Mouse (Mus musculus): ENCODE measurements around the gene Cep170b. TPM values are rescaled to one million over a fixed set of nuclear protein-coding genes. Genes with fewer than 3 reads are reported as not detected.
A peak's percentile ranks its signal among the peaks of the same experiment; 100 is the strongest.

The Cep170b gene
- polyA plus RNA-seq, 1 experiment = 22.8 TPM

- no peak for DNase-seq
- TF ChIP-seq POLR2A (IDR thresholded peaks at IDR 0.05; ENCODE audit: control insufficient read depth, extremely low read depth, insufficient read depth, low read length, poor library complexity) = no peak
- Histone ChIP-seq H3K4me1 (replicated peaks; ENCODE audit: control insufficient read depth, insufficient read depth, low read length) (peaks cover 14% of the 10 kb centered on the region), H3K27me3 (ENCODE audit: control insufficient read depth, insufficient read depth, low read length) (no peaks in the 10 kb centered on the region; the same call in 1 of the 2 replicates), H3K27ac (ENCODE audit: control insufficient read depth, insufficient read depth, low read length) (no peak overlapping the region), H3K4me3 (ENCODE audit: control insufficient read depth, insufficient read depth, low read length) (no peak overlapping the region), H3K36me3 (ENCODE audit: control insufficient read depth, insufficient read depth, low read length) (no peaks in the 10 kb centered on the region)
- 93% methylated on average over 6 of the region's 6 CpGs for WGBS
These were observed 3.2 kb downstream of the Cep170b start for GRCm38 (mm10) chr12:112723445-112723844.

- H3K36me3 ChIP-seq (ENCODE audit: control insufficient read depth, insufficient read depth, low read length) = no peaks in the 10 kb centered on the region
- peaks cover 14% of the 10 kb centered on the region for H3K4me1 ChIP-seq (replicated peaks; ENCODE audit: control insufficient read depth, insufficient read depth, low read length)
- H3K4me3 ChIP-seq (ENCODE audit: control insufficient read depth, insufficient read depth, low read length) = no peak overlapping the region
- H3K27ac ChIP-seq (ENCODE audit: control insufficient read depth, insufficient read depth, low read length) = no peak overlapping the region
- 83% methylated on average over 11 of the region's 11 CpGs for WGBS
- DNase-seq = peak; percentile 75
- TF ChIP-seq POLR2A (IDR thresholded peaks at IDR 0.05; ENCODE audit: control insufficient read depth, extremely low read depth, insufficient read depth, low read length, poor library complexity) = no peak
- TF ChIP-seq CTCF (IDR thresholded peaks at IDR 0.05; ENCODE audit: borderline replicate concordance, control insufficient read depth, extremely low read depth, insufficient read depth, low read length, poor library complexity) = peak; percentile 47; the same call in 1 of the 2 replicates
- H3K27me3 ChIP-seq (ENCODE audit: control insufficient read depth, insufficient read depth, low read length) = no peaks in the 10 kb centered on the region; the same call in 1 of the 2 replicates
These were observed 4.0 kb downstream of the Cep170b start for GRCm38 (mm10) chr12:112724077-112724805.

- Histone ChIP-seq H3K4me1 (replicated peaks; ENCODE audit: control insufficient read depth, insufficient read depth, low read length) (peaks cover 2% of the 10 kb centered on the region), H3K27ac (ENCODE audit: control insufficient read depth, insufficient read depth, low read length) (no peak overlapping the region), H3K4me3 (ENCODE audit: control insufficient read depth, insufficient read depth, low read length) (no peak overlapping the region), H3K27me3 (ENCODE audit: control insufficient read depth, insufficient read depth, low read length) (no peaks in the 10 kb centered on the region; the same call in 1 of the 2 replicates), H3K36me3 (ENCODE audit: control insufficient read depth, insufficient read depth, low read length) (no peaks in the 10 kb centered on the region)
- DNase-seq = no peak
- 88% methylated on average over 8 of the region's 8 CpGs for WGBS
- TF ChIP-seq CTCF (IDR thresholded peaks at IDR 0.05; ENCODE audit: borderline replicate concordance, control insufficient read depth, extremely low read depth, insufficient read depth, low read length, poor library complexity) = no peak
- no peak for TF ChIP-seq POLR2A (IDR thresholded peaks at IDR 0.05; ENCODE audit: control insufficient read depth, extremely low read depth, insufficient read depth, low read length, poor library complexity)
These were observed 7.5 kb downstream of the Cep170b start for GRCm38 (mm10) chr12:112727801-112728200.

GRCm38 (mm10) chr12:112730808-112731207 is 10.6 kb downstream of the Cep170b start:
- TF ChIP-seq POLR2A (IDR thresholded peaks at IDR 0.05; ENCODE audit: control insufficient read depth, extremely low read depth, insufficient read depth, low read length, poor library complexity) (no peak), CTCF (IDR thresholded peaks at IDR 0.05; ENCODE audit: borderline replicate concordance, control insufficient read depth, extremely low read depth, insufficient read depth, low read length, poor library complexity) (no peak)
- Histone ChIP-seq H3K36me3 (ENCODE audit: control insufficient read depth, insufficient read depth, low read length) (no peaks in the 10 kb centered on the region), H3K4me3 (ENCODE audit: control insufficient read depth, insufficient read depth, low read length) (no peak overlapping the region), H3K27me3 (ENCODE audit: control insufficient read depth, insufficient read depth, low read length) (no peaks in the 10 kb centered on the region), H3K27ac (ENCODE audit: control insufficient read depth, insufficient read depth, low read length) (no peak overlapping the region), H3K4me1 (replicated peaks; ENCODE audit: control insufficient read depth, insufficient read depth, low read length) (no peaks in the 10 kb centered on the region)
- 94% methylated on average over 14 of the region's 14 CpGs for WGBS
- no peak for DNase-seq

- Histone ChIP-seq H3K27me3 (ENCODE audit: control insufficient read depth, insufficient read depth, low read length) (no peaks in the 10 kb centered on the region), H3K4me3 (ENCODE audit: control insufficient read depth, insufficient read depth, low read length) (no peak overlapping the region), H3K36me3 (ENCODE audit: control insufficient read depth, insufficient read depth, low read length) (no peaks in the 10 kb centered on the region), H3K27ac (ENCODE audit: control insufficient read depth, insufficient read depth, low read length) (no peak overlapping the region), H3K4me1 (replicated peaks; ENCODE audit: control insufficient read depth, insufficient read depth, low read length) (no peaks in the 10 kb centered on the region)
- TF ChIP-seq CTCF (IDR thresholded peaks at IDR 0.05; ENCODE audit: borderline replicate concordance, control insufficient read depth, extremely low read depth, insufficient read depth, low read length, poor library complexity) (no peak), POLR2A (IDR thresholded peaks at IDR 0.05; ENCODE audit: control insufficient read depth, extremely low read depth, insufficient read depth, low read length, poor library complexity) (no peak)
- no peak for DNase-seq
- 97% methylated on average over 10 of the region's 10 CpGs for WGBS
These were observed 12.3 kb downstream of the Cep170b start for GRCm38 (mm10) chr12:112732591-112732990.

- H3K4me3 ChIP-seq (ENCODE audit: control insufficient read depth, insufficient read depth, low read length) = no peak overlapping the region
- H3K27me3 ChIP-seq (ENCODE audit: control insufficient read depth, insufficient read depth, low read length) = no peaks in the 10 kb centered on the region
- TF ChIP-seq CTCF (IDR thresholded peaks at IDR 0.05; ENCODE audit: borderline replicate concordance, control insufficient read depth, extremely low read depth, insufficient read depth, low read length, poor library complexity) (no peak), POLR2A (IDR thresholded peaks at IDR 0.05; ENCODE audit: control insufficient read depth, extremely low read depth, insufficient read depth, low read length, poor library complexity) (no peak)
- no peaks in the 10 kb centered on the region for H3K4me1 ChIP-seq (replicated peaks; ENCODE audit: control insufficient read depth, insufficient read depth, low read length)
- 84% methylated on average over 2 of the region's 2 CpGs for WGBS
- no peaks in the 10 kb centered on the region for H3K36me3 ChIP-seq (ENCODE audit: control insufficient read depth, insufficient read depth, low read length)
- H3K27ac ChIP-seq (ENCODE audit: control insufficient read depth, insufficient read depth, low read length) = no peak overlapping the region
- DNase-seq = no peak
These were observed 14.0 kb downstream of the Cep170b start for GRCm38 (mm10) chr12:112734108-112734820.
